In the genomic region with DNA sequence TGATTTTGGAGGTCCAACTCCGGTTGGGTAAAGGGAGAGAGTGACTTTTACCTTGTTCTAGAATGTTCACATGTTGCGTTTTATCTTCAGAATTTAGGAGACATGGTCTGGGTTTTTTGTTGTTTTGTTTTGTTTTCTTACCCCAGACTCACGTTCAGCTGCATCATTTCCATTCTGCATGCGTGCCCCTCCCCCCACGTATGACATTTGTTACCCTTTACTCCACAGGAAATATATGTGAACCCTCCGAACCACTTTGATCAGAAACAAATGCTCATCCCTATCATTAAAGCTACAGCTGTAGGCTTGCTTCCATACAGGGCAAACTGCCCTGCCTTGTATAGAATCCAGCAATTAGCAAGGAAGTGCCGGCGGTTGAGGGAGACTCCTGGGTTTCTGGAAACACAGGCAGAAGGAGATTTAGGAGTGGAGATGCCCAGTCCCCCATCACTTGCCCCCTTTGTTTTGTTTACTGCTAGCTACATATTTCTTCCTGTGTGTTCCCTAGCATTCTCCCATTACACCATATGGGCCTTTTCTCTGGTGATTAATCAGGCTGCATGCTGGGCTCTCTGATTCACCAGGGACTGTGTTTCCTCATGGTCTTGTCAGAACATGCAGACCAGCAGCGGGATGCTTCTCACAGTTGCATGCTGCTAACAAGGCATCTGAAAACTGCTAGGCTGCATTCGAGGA, we compare ENCODE assay signal across 8 mouse cellular contexts.
A peak's percentile ranks its signal among the peaks of the same experiment; 100 is the strongest.
DNase-seq lines count a peak whose midpoint lies in the region; ATAC-seq and TF ChIP-seq lines count a peak whose summit lies in the region.

No protein-coding gene starts in this region.

- H3K4me3 ChIP-seq in cerebellum, adult 2 months (replicated peaks; ENCODE audit: insufficient read depth, low read depth, low read length), result no peak overlapping the region
- H3K4me3 ChIP-seq in forebrain, embryonic 10.5 days, result no peak overlapping the region; the same call in 1 of the 2 replicates
- no peak overlapping the region for H3K4me3 ChIP-seq in limb, embryonic 14.5 days (replicated peaks; ENCODE audit: low read length)
- no peak overlapping the region for H3K4me3 ChIP-seq in gastrocnemius, adult 2 months

- no peak overlapping the region for H3K4me2 ChIP-seq in limb, embryonic 14.5 days (replicated peaks; ENCODE audit: low read depth, low read length, severe bottlenecking)

- H3K4me1 ChIP-seq in cerebellum, adult 2 months (ENCODE audit: control insufficient read depth, insufficient read depth, low read length), result peaks cover 15% of the 10 kb centered on the region
- H3K4me1 ChIP-seq in forebrain, embryonic 10.5 days, result peaks cover 59% of the 10 kb centered on the region
- peaks cover 22% of the 10 kb centered on the region for H3K4me1 ChIP-seq in limb, embryonic 14.5 days (ENCODE audit: control insufficient read depth, insufficient read depth, low read length)

- peak overlapping the region; percentile 25; the same call in 1 of the 2 replicates for H3K9ac ChIP-seq in limb, embryonic 14.5 days (ENCODE audit: low read depth, low read length, severe bottlenecking)

- no peak for TF ChIP-seq CTCF in cerebellum, adult 2 months (IDR thresholded peaks at IDR 0.05; ENCODE audit: borderline replicate concordance, insufficient read depth, low read depth, low read length)
- TF ChIP-seq CTCF in gastrocnemius, adult 2 months (IDR thresholded peaks at IDR 0.05), result no peak

- H3K36me3 ChIP-seq in forebrain, embryonic 10.5 days (replicated peaks), result no peaks in the 10 kb centered on the region
- H3K36me3 ChIP-seq in limb, embryonic 14.5 days (ENCODE audit: control insufficient read depth, insufficient read depth, low read length), result no peaks in the 10 kb centered on the region

- no peaks in the 10 kb centered on the region for H3K9me3 ChIP-seq in forebrain, embryonic 10.5 days
- H3K9me3 ChIP-seq in limb, embryonic 14.5 days (ENCODE audit: control insufficient read depth, low read length), result no peaks in the 10 kb centered on the region

- TF ChIP-seq POLR2A in cerebellum, adult 2 months (IDR thresholded peaks at IDR 0.05; ENCODE audit: borderline replicate concordance, insufficient read depth, low read length), result no peak
- no peak for TF ChIP-seq POLR2A in limb, embryonic 14.5 days (IDR thresholded peaks at IDR 0.05; ENCODE audit: borderline replicate concordance, extremely low read depth, insufficient read depth, insufficient read length)

- intact Hi-C loops in heart, postnatal 10 days (cut with DNase I), result no loop called here
- intact Hi-C loops in gastrocnemius, adult 2 months (cut with DNase I), result no loop called here

- ATAC-seq in limb, embryonic 14.5 days (ENCODE audit: low FRiP score, low read depth), result no peak
- no peak for ATAC-seq in megakaryocyte, adult 5-6 weeks (ENCODE audit: poor library complexity, severe bottlenecking)

- H3K27ac ChIP-seq in cerebellum, adult 2 months (ENCODE audit: insufficient read depth, low read length), result peak overlapping the region; percentile 17; the same call in 1 of the 2 replicates
- peak overlapping the region; percentile 58; the same call in 1 of the 2 replicates for H3K27ac ChIP-seq in forebrain, embryonic 10.5 days
- no peak overlapping the region for H3K27ac ChIP-seq in limb, embryonic 14.5 days (replicated peaks; ENCODE audit: low read depth, low read length)
- H3K27ac ChIP-seq in gastrocnemius, adult 2 months, result no peak overlapping the region

- WGBS in cerebellum, adult 2 months, result 39% methylated on average over 10 of the region's 10 CpGs
- 31% methylated on average over 10 of the region's 10 CpGs for WGBS in forebrain, embryonic 10.5 days
- 20% methylated on average over 10 of the region's 10 CpGs for WGBS in limb, embryonic 14.5 days

- DNase-seq in layer of hippocampus, adult 18-20 months (ENCODE audit: low spot score in 2 of 2), result peak; percentile 13 to 34
- no peak for DNase-seq in layer of hippocampus, postnatal 25 days (ENCODE audit: extremely low spot score in 1 of 2, low spot score in 1 of 2)
- peak; percentile 54 to 75 for DNase-seq in cerebellum, adult 2 months
- DNase-seq in forebrain, embryonic 10.5 days (ENCODE audit: extremely low spot score, low spot score), result peak; percentile 31
- DNase-seq in limb, embryonic 14.5 days (ENCODE audit: low spot score), result peak; percentile 18
- no peak for DNase-seq in heart, postnatal 10 days
- DNase-seq in gastrocnemius, adult 2 months, result no peak

- H3K27me3 ChIP-seq in cerebellum, adult 2 months (ENCODE audit: control insufficient read depth, insufficient read depth, low read length), result no peaks in the 10 kb centered on the region
- H3K27me3 ChIP-seq in forebrain, embryonic 10.5 days (ENCODE audit: poor library complexity, severe bottlenecking), result no peaks in the 10 kb centered on the region
- no peaks in the 10 kb centered on the region for H3K27me3 ChIP-seq in limb, embryonic 14.5 days (ENCODE audit: control insufficient read depth, insufficient read depth, low read length)

Comparison
In these comparisons a context has a peak if more than half of its experiments do, and no peak if none do; other contexts are left out.
1. DNase-seq: peak in layer of hippocampus, adult 18-20 months (2 of 2), cerebellum, adult 2 months (2 of 2), forebrain, embryonic 10.5 days (single experiment) and limb, embryonic 14.5 days (single experiment); none in layer of hippocampus, postnatal 25 days (0 of 2), heart, postnatal 10 days (0 of 2) and gastrocnemius, adult 2 months (single experiment).
2. H3K27ac ChIP-seq: peak in cerebellum, adult 2 months (single experiment) and forebrain, embryonic 10.5 days (single experiment); none in limb, embryonic 14.5 days (single experiment) and gastrocnemius, adult 2 months (single experiment).